Mouse (Mus musculus) layer of hippocampus, adult 11-12 months (tissue): Measurements from ENCODE around the gene Gm9733.
"Not testable (repeated sequence)": the region's sequence is repeated elsewhere in the genome, so short reads cannot be mapped to it uniquely, and the experiment has no call there.

Source experiments
- DNase-seq: peaks from one replicate; pipeline ENCODE4 v3.0.0; 2022; ENCODE audit warnings: low spot score

Gene Gm9733

DNA sequence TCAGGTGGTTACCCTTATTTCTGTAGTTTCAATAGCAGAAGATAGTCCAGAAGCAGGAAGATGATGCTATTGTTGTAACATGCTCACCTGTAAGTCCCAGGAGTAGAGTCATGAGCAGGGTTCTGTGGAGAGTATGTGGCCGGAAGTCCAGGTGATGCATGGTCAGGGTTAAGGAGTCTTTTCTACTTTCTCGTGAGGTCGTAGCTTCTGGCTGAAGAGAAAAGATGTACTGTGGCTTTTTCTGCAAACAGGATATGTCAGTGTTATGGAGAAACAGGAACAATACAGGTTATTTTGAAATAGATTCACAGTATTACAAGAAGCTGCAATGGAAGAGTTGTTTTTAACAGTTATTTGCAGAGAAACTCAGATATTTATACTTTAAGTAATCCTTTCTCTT, at the start of gene Gm9733:
Gm9733 (minus strand) TSS at position 240 of the 400 bp plus-strand sequence.
- no peak for DNase-seq

DNA sequence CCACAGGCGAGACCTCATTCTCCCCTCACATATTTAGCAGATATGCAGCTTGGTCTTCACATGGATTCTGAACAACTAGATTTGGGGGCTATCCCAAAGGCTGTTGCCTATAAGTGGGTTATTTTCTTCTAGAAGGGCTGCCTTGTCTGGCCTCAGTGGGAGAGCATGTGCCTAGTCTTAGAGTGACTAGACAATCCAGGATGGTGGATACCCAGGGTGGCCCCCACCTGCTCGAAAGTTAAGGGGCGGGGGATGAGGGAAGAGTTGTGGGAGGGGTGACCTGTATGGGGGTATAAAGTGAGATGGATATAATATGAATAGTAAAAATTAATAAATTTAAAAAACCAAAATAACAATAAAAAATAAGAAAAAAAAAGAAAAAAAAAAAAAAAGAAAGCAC, 23.6 kb upstream of the Gm9733 start:
- not testable (repeated sequence) for DNase-seq

DNA sequence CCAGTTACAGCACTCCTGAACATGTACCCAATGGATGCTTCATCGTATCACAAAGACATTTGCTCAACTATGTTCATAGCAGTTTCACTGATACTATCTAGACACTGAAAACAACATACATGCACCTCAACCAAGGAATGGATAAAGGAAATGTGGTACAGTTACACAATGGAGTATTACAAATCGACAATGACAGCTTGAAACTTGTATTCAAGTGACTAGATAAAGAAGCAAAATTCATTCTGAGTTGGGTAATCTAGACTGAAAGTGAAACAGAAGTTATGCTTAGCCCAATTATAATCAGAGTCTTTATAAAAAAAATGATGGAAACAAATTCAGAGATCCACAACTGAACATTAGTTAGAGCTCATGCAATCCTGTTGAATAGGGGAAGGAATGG, 18.2 kb upstream of the Gm9733 start:
- not testable (repeated sequence) for DNase-seq

DNA sequence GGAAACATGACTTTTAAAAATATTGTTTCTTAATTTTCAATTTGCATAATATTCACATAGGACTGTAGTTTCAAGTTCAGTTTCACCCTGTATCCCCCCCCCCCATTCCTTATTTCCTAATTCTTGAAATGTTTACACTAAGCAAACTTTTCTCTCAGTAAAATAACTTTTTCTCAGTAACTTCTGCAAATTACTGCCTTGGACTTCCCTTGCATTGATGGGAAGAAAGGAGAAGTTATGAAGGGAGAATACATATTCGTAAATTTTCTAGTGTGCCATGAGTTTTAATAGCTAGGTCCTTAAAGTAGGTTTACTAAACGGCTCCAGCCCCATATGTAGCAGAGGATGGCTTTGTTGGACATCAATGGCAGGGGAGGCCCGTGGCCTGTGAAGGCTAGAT, 13.5 kb upstream of the Gm9733 start:
- DNase-seq = not testable (repeated sequence)

DNA sequence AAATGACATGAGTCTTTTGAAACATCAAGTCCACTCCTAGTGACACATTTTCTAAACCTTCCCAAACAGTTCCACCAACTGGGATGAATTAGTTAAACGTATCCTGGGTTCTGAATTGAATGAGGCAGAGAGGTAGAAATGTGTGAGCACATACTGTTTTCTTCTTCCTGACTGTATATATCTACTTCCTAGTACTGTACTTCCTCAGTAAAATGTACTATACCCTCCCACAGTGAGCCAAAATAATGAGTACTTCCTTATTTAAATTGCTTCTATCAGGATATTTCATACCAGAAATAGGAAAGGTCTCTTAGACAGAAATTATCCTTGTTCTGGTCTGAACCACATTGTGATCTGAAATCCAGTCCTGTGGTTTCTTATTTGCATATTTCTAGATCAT, 8.2 kb upstream of the Gm9733 start:
- no peak for DNase-seq

DNA sequence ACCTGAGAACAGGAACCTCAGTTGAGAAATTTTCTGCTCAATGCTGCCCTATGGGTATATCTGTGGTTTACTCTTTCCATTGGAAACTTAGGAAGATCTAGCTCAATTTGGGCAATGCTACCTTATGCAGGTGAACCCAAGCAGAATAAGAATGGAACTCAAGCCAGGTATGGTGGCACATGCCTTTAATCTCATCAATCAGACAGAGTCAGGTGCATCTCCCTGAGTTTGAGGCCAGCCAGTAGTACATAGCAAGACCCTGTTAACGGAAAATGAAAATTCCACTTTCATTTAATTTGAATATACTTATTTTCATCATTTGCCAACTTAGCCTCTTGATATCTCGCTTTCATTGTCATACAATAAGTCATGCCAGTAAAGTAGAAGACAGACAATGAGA, 2.1 kb upstream of the Gm9733 start:
- no peak for DNase-seq

DNA sequence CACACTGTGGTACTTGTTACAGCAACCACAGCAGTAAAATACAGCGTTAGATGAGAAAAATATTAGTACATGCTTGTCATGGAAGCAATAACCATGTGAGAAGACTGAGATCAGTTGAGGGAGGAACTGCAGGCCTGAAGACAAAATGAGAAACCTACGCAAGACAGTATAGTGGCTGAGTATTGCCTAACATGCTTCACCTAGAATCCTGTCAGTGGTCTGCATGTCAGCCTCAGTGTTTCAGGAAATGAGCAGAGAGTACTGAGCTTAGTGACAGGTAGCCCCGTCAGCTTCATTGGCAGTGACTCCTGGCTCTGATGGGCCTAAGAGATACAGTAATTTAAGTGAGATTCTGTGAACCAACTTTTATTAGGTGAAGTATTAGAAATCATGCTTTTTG, 557 bp downstream of the Gm9733 start:
- no peak for DNase-seq

DNA sequence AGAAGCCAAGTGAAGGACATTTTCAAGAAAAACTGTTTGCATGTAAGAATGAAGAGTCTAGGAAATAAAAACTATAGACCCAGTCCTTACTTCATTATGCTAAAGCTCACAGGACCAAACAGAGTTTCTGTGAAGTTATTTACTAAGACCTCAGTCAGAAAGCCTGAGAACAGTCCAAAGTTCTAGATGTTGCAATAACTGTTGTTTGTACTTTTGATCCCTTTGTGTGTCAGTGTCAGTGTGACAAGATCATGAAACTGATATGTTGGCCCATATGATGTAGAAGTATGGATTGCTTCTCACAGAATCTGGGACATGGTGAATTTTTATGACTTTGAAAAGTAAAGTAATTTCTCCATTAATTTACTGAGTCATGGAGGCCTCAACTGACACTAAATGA, 2.6 kb downstream of the Gm9733 start:
- no peak for DNase-seq

DNA sequence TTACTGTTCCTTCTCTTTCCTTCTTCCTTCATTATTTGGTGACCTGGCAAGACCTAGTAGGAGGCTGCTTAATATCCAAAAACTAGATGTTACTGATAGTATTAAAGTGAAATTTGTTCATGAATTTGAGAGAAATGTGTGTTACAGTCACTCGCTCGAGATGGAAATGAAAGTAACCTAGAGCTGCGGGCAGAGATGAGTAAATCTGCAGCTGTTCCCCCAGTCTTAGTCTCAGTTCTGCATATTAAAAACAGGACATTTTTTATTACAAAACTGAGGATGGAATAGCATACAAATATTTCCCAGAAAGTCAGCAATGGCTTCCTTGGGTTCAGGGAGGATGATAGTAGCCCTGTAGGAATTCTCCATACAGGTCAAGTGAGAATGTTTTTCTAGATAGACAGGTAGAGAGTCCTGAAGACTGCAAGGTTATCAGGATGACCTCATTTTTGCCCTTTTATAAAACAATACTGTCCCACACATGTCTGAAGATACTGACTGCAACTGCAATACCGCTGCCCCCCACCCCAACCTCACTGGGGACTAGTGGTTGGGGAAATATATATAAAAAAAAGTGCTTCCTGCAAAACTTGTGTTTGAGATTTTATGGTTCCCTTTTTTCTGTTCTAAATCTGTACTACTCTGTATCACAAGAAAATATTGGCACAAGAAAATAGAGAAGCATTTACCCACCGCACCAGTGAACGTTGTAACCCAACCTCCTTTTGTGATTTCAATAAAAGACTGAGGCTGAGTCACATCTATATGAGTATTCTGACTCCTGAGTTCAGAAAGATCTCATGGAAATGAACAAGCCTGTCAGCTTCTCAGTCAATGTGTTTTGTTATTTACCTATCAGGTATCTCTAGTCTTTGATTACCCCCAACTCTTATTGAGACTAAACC, 47.4 kb downstream of the Gm9733 start:
- DNase-seq = no peak

DNA sequence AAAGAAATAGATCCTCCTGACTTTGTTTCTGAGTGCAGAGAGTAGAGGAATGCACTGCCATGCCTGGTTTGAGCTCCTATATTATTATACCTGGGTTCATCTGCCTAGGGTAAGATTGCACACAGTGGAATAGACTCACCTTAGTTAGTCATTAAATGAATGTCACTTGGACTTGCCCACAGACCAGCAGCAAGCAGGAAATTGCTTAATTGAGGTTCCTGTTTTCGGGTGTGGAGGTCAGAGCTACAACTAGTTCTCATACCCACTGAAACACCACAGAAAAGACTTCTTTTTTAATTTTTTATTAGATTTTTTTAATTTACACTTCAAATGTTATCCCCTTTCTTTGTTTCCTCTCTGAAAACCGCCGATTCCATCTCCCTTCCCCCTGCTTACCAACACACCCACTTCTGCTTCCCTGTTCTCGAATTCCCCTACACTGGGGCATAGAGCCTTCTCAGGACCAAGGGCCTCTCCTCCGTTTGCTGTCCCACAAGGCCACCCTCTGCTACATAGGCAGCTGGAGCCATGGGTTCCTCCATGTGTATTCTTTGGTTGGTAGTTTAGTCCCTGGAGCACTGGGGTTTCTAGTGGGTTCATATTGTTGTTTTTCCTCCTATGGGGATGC, 56.1 kb downstream of the Gm9733 start:
- no peak for DNase-seq

DNA sequence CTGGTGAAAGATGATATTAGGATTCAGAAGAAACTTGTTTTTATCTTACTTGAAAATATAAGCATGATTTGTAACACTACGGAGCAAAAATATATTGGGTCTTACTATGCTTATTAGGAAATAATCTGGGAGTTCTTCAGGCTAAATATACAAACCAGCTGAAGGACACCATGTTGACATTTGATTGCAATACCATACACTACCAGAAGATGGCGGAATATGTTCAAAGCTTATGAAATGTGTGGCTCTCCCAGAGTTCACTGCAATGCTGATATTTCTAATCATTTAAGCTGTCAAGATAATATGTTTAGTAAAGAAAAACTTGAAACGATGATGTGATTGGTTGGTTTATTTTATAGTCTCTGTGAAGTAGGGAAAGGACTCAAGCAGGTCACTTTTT, 67.7 kb downstream of the Gm9733 start:
- DNase-seq = peak; percentile 29

DNA sequence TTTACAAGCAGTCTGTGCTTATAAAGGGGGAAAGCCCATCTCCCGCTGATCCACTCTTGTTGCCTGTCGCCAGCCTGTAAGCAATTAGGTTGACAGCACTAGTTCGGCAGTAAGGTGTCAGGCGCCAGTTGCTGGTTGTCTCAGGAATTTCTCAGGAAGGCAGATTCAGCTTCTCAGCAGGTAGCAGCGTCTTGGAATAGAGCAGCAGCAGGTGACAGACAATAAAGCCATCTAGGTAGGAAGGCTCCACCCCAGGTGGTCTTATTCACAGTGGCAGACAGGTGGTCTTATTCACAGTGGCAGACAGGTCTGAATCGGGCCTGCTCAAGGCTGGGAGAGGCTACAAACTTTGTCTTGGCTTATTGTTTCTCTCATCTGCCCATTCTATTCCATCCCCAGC, 76.4 kb downstream of the Gm9733 start:
- no peak for DNase-seq
